Mouse (Mus musculus) cerebellum, adult (tissue): Measurements from ENCODE around the gene Rftn2.
"Not testable (repeated sequence)": the region's sequence is repeated elsewhere in the genome, so short reads cannot be mapped to it uniquely, and the experiment has no call there.

Source experiments
- ATAC-seq: cut with Nextera tagmentation; 2 replicates; pipeline ENCODE4 v1.9.2; 2017; ENCODE audit warnings: mild to moderate bottlenecking, moderate library complexity, mixed read lengths; ENCODE audit not compliant: insufficient number of reproducible peaks, low FRiP score, low TSS enrichment

The Rftn2 gene

GRCm38 (mm10) chr1:55130943-55131401 lies 95.6 kb downstream of the Rftn2 start, which contains the start of gene Mob4:
Mob4 (plus strand) TSS chr1:55131231.
- peak; percentile 97 for ATAC-seq

- ATAC-seq: no peak
Measured at GRCm38 (mm10) chr1:55130190-55130916, 96.2 kb downstream of the Rftn2 start.

GRCm38 (mm10) chr1:55129716-55130115 lies 96.9 kb downstream of the Rftn2 start:
- no peak for ATAC-seq

- ATAC-seq: not testable (repeated sequence)
Measured at GRCm38 (mm10) chr1:55124136-55124535, 102.4 kb downstream of the Rftn2 start.

- ATAC-seq: no peak
Measured at GRCm38 (mm10) chr1:55123561-55123960, 103.0 kb downstream of the Rftn2 start.

GRCm38 (mm10) chr1:55123046-55123445 lies 103.5 kb downstream of the Rftn2 start:
- no peak for ATAC-seq
